Mouse (Mus musculus): ENCODE data around the gene Olfr467.
"Not testable (repeated sequence)": the region's sequence is repeated elsewhere in the genome, so short reads cannot be mapped to it uniquely, and the experiment has no call there.

Olfr467 gene

DNA sequence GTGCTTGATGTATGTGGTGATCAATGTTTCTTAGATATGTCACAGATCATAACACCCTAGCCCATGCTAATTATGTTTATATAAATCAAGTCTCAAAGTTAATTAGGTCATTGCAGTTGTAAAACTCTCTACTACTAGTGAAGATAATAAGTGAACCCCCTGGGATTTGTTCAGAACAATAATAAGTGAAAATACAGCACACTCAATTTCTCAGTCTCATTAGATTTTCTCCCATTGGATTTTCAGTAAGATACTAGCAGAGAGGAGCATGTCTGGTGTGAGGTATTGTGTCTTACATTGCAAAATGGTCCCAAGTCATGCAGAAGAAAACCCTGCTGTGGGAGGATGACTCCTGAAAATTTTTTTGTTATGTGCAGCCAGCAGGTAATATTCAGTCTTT is at the start of gene Olfr467:
Olfr467 (plus strand) TSS at position 301 of the 400 bp plus-strand sequence.
- no peak for DNase-seq (ENCODE audit: low read depth)

GRCm38 (mm10) chr7:107770812-107771211 is 41.3 kb upstream of the Olfr467 start:
- no peak for DNase-seq (ENCODE audit: low read depth)

DNA sequence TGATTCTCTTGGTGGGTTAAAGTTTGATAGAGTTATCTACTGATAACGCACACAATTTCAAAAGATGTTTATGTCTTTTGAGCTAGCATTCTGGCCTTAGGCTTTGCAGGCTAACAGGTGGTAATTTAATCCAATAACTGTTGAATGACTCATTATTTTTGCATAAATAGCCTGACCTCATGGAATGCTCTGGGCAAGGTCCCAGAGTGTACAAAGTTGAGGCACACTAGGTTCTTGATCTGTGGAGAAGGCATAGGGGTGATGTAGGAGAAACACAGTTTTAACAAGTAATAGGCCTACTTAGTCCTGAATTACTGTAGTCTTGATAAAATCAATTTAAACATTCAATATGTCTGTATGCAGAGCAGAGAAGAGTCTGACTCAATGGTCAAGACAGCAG is 33.8 kb upstream of the Olfr467 start:
- DNase-seq (ENCODE audit: low read depth): no peak

GRCm38 (mm10) chr7:107779611-107780010 is 32.5 kb upstream of the Olfr467 start:
- peak; percentile 4 for DNase-seq (ENCODE audit: low read depth)

- peak; percentile 6 for DNase-seq (ENCODE audit: low read depth)
These were observed 24.0 kb upstream of the Olfr467 start for GRCm38 (mm10) chr7:107787977-107788620.

DNA sequence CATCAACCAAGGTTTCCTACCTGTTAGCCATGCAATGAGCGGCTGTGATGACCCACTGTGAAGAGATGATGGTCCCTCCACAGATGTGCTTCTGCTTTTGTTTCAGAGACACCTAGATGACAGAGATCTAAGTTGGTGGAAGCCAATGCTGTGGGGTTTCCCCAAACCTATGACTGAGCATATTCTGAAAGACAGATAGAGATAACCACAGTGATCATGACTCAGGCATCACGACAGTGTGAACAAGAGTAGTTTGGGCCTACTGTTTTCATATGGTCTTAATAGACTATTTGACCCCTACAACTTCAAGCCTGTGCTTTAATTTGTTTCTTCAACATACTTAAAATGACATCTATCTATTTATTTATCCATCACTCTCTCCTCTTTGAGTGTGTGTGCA is 15.6 kb upstream of the Olfr467 start:
- no peak for DNase-seq (ENCODE audit: low read depth)

DNA sequence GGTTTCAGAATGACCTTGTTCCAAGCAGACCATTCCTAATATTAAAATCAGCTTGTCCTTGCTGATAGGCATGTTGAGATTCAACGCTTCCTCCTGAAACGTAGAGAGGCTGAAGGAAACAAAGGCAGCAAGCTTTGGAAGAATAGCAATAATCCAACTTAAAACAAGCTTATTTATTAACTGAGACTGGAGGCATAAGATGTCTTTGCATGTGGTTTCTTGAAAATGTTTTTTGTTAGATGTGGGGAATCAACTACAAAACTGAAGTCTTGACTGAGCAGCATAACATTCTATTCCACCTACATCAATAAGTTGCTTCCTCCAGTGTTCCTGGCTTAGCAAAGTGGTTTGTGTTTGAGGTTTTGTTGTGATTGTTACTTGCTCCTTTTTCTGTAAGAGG is 11.0 kb upstream of the Olfr467 start, which contains the start of gene Ovch2:
Ovch2 (minus strand) TSS at position 101 of the 400 bp plus-strand sequence.
- DNase-seq (ENCODE audit: low read depth): no peak

GRCm38 (mm10) chr7:107802138-107802537 is 9.9 kb upstream of the Olfr467 start:
- no peak for DNase-seq (ENCODE audit: low read depth)

GRCm38 (mm10) chr7:107819442-107819841 is 7.4 kb downstream of the Olfr467 start:
- DNase-seq (ENCODE audit: low read depth): no peak

DNA sequence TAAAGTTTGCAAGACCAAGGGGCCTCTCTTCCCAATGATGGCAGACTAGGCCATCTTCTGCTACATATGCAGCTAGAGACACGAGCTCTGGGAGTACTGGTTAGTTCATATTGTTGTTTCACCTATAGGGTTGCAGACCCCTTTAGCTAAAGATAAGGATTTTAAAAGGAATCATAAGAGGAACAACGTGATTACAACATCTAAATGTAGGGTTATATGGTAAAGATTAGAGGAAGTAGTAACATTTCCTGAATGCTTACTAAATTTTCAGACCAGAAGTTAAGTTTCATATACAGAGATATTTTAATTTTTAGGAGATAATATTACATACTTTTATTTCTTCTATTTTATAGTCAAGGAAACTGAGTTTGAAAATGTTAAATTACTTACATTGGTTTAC is 11.8 kb downstream of the Olfr467 start:
- DNase-seq (ENCODE audit: low read depth): not testable (repeated sequence)

- not testable (repeated sequence) for DNase-seq (ENCODE audit: low read depth)
These were observed 13.4 kb downstream of the Olfr467 start, which contains the start of gene Olfr469 for GRCm38 (mm10) chr7:107825441-107825840. Olfr469 (minus strand) TSS chr7:107825541.

- DNase-seq (ENCODE audit: low read depth): no peak
These were observed 29.7 kb downstream of the Olfr467 start for GRCm38 (mm10) chr7:107841719-107842118.

DNA sequence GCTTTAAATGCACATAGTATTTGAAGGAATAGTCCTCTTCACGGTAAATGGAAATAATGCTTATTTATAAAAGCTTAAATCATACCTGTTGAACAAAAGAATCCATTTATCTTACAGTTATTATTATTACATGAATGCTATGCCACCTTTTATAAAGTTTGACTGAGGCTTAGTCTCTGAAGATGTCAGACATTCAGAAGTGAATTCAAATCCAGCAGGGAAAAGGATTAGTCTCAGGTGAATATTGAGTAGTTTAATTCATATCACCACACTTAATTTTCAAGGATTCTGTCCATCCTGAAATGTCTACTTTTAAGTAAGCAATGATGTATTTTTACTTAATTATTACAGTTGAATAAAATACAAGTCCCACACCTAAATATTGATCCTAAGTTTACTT is 35.3 kb downstream of the Olfr467 start, which contains the start of gene Olfr470:
Olfr470 (minus strand) TSS at position 101 of the 400 bp plus-strand sequence.
- not testable (repeated sequence) for DNase-seq (ENCODE audit: low read depth)
